Mouse (Mus musculus) thymus, adult 2 months (tissue): ENCODE measurements around the gene Tjp1.

Experiments
- CTCF ChIP-seq: fragments of 200-500 bp; IDR thresholded peaks from 2 replicates; pipeline ENCODE4 v1.5.1; 2012; ENCODE audit warnings: mild to moderate bottlenecking, control low read depth, low read length, moderate library complexity, borderline replicate concordance; ENCODE audit not compliant: control insufficient read depth, poor library complexity, insufficient read depth; ENCODE audit errors: extremely low read depth
- POLR2A ChIP-seq: fragments of 200-500 bp; IDR thresholded peaks from 2 replicates; pipeline ENCODE4 v1.6.1; 2012; ENCODE audit warnings: mild to moderate bottlenecking, low read length, control low read depth, moderate library complexity; ENCODE audit not compliant: control insufficient read depth, poor library complexity, insufficient read depth; ENCODE audit errors: extremely low read depth

DNA sequence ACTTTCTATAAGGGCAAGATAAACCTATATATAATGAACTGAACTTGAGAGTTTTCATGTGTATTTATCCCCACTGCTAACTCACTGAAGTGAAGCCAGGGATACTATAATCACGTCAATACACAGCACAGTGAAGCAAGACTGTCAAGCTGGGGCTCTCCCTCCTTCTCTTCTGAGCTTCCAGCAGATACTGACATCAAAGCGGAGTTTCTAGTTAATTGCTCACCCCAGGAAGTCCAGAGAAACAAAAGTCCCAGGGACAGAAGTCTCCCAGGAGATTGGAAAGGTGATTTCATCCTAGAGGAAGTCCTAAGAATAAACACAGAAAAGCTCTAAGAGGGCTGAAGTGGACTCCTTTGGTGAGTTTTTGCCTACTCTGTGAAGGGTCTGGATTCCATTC lies 132.9 kb downstream of the Tjp1 start:
- TF ChIP-seq CTCF (no peak), POLR2A (no peak)
